Mouse (Mus musculus) thymus, postnatal 0 days (tissue): Measurements from ENCODE around the gene Vwa3b. TPM values are rescaled to one million over a fixed set of nuclear protein-coding genes. Genes with fewer than 3 reads are reported as not detected.
A peak's percentile ranks its signal among the peaks of the same experiment; 100 is the strongest.

Experiments
- DNase-seq: peaks from one replicate; pipeline ENCODE4 v3.0.0-alpha.2; 2015; ENCODE audit warnings: low spot score
- polyA plus RNA-seq: library from polyadenylated mRNA; unstranded; fragments of >200 nt; fragmentation: Nextera tagmentation; extraction: Ambion mirVana; gene quantifications from 2 replicates; pipeline ENCODE4 v1.2.1, GENCODE M21; 2015

The Vwa3b gene
- polyA plus RNA-seq, 1 experiment from 2014 or later: 0.59 TPM

GRCm38 (mm10) chr1:37117964-37118363 is 91.6 kb downstream of the Vwa3b start:
- no peak for DNase-seq

DNA sequence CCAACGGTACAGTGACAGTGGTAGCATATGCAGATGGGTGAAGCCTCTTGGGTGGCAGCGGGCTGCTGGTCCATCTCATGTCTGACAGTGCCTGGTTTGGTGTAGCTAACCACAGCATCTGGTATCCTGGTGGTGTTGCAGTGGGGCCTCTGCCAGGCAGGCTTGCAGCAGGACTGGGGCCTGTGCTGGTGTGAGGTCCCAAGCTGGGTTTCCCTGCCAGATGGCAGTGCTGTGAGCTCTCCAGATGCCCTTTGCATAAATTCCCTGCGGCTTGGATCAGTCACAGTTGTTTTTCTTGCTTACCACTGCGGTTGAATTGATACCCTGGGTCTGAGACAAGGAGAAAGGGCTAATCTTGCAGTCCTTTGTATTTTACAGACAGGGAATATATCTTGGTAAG is 95.9 kb downstream of the Vwa3b start:
- DNase-seq: no peak

- DNase-seq: no peak
Measured at GRCm38 (mm10) chr1:37122798-37123197, 96.4 kb downstream of the Vwa3b start.

DNA sequence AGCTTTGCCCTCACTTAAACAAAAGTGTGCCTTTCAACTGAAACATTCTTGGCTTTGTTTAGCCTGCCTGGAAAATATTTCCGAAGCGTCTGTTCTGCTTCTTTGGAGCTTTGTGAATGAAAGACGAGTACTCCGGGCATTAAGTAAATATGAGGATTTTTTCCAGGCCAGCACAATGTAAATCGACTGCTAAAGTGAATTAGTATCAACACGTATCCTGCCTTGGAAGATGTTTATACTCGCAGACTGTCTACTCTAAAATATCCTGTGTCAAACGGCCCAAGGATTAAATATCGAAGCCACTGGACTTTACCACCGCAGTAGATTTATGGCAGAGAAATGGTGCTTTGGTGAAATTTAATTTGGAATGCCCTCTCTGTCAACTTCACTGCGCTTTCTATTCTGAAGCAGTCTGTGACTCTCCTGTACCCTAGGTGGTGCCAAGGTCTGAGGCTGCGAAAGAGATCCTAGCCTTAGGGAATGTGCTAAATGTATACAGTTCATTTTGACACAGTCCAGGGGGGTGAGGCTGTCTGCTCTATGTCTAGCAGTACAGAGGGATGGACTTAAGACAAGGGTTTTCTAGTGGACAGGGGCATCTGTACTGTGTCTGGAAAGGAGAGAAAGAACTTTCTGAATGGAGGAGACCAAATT is 98.4 kb downstream of the Vwa3b start:
- no peak for DNase-seq

DNA sequence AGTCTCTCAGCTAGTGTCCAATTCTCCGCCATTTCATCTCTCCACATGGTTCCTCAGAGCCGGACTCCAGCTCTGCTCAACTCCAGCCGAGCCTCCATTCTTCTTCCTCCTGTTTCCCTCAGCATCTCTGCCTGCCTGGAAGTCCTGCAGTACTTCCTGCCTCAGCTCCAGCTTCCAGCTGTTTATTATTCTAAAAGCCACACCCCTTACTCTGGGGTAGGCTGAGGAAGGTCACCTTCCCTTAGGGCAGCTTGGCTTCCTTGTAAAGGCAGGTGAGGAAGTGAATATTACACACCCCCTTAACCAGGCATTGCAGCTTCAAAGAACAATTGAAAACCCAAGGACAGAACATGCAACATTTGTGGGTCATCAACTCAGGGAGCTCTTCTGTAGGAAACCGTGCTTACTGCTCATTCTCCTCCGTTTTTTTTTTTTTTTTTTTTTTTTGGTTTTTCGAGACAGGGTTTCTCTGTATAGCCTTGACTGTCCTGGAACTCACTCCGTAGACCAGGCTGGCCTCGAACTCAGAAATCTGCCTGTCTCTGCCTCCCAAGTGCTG is 103.7 kb downstream of the Vwa3b start:
- no peak for DNase-seq

DNA sequence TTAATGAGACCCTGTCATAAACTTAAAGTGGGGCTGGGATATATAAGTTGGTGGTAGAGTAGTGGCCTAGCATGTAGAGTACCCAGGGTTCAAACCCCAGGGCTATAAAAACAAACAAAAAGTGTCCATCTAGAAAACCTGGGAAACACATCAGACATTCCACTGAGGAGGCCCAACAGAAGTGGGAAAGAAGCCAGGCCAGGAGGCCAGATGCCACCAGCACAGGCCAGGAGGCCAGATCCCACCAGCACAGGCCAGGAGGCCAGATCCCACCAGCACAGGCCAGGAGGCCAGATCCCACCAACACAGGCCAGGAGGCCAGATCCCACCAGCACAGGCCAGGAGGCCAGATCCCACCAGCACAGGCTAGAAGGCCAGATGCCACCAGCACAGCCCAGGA is 104.8 kb downstream of the Vwa3b start:
- no peak for DNase-seq

- DNase-seq: no peak
Measured at GRCm38 (mm10) chr1:37132433-37132832, 106.0 kb downstream of the Vwa3b start.

GRCm38 (mm10) chr1:37145966-37146365 is 119.6 kb downstream of the Vwa3b start:
- no peak for DNase-seq

DNA sequence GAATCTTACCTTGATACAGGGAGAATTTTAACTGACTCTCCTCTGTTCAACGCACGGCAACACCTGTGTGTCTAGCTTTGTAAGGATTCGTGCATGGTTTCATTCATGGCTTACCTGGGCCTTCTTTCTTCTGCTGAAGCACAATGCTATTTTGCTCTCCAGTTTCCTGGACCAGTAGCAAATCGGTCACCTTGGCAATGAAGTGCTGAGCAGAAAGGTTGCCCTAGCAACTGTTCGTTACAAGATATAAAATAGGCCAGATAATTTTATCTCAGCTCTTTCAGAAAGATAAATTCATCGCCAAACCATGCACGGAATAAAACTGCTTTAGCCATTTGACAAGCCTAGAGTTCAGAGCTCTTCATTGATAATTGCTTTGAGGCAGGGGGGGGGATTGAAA is 123.5 kb downstream of the Vwa3b start:
- DNase-seq: no peak

DNA sequence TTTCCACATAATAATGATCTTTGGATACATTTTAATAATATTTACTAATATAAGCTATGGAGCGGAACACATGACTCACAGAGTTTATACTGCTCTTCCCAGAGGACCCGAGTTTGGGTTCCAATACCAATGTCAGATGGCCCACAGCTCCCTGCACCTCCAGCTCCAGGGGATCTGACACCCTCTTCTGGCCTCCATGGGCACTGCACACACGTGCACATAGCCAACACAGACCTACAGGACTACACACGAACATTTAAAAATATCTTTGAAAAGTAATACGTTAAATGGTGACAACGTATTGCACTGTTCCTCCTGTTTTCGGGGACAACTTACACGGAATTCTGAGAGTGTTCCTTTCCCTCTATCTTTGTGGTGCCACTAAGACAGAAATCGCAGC is 125.5 kb downstream of the Vwa3b start:
- no peak for DNase-seq

- DNase-seq: no peak
Measured at GRCm38 (mm10) chr1:37166066-37166465, 139.7 kb downstream of the Vwa3b start.

GRCm38 (mm10) chr1:37167918-37168317 is 141.5 kb downstream of the Vwa3b start:
- DNase-seq: no peak

DNA sequence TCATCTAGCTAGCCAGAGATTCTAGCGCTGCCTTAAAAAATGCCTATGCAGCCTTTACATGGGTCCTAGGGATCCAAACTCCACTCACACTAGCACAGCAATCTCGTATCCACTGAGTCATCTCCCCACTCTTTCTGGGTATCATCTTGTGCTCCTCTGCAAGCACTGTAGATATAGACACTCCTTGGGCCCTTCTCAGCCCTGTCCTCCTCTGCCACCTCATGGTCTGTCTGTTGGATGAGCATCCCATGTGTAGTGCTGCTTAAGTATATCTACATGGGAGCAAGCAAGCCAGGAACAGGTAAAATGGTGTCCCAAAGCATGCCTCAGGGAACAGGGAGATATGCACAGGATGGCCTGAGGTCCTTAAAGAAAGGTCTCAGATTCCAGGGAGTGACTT is 151.5 kb downstream of the Vwa3b start:
- no peak for DNase-seq

GRCm38 (mm10) chr1:37179852-37180251 is 153.5 kb downstream of the Vwa3b start:
- no peak for DNase-seq

GRCm38 (mm10) chr1:37187050-37187449 is 160.7 kb downstream of the Vwa3b start:
- DNase-seq: no peak

DNA sequence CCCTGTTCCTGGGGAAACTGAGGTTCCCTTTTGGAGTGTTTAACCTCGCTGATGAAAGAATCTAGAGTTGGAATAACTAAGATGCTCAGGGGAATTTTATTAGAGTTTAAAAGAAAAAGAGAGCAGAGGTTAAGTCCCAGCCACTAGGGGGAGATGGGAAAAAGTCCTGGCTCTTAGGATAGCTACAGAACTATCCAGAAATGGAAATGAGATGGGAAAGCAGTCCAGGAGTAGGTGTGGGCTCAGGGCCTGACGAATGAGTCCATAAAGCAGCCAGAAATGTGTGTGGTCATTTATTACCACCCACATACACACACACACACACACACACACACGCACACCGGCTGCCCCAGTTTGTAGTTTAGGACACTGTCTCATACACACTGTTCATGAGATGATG is 168.2 kb downstream of the Vwa3b start:
- no peak for DNase-seq

- no peak for DNase-seq
Measured at GRCm38 (mm10) chr1:37201406-37201805, 175.0 kb downstream of the Vwa3b start.

DNA sequence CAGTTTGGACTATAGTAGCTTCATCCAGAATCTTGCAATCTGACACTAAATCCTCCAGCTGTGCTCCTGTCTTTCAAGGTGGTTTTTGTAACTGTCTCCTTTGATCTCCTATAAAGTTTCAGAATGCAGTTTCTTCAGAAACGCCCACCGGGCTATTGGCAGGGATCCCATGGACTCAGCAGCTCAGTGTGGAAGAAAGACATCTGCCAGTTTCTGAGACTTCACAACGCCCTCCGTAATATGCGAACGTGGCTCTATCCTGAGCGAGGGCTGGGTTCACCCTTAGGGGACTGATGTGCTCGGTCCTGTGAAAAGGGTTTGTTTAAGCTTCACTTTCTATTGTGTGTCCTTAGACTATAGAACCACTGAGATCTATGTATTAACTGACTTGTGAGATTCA is 181.3 kb downstream of the Vwa3b start:
- DNase-seq: no peak

DNA sequence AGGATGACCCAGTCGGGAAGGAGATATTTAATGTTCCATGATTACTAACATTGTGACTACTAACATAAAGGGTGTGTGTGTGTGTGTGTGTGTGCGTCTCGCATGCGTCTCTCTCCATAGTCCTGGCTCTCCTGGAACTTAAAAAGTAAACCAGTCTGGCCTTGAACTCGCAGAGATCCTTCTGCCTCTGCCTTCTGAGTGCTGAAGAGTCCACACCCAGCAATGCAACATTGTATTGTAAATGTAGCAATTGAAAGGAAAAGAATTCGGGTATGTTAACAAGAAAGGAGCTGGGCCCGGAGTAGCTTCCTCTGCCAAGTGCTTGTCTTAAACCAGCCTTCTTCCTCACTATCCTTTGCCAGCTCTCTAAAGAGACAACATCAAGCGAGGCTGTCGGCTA is 186.0 kb downstream of the Vwa3b start:
- DNase-seq: no peak

DNA sequence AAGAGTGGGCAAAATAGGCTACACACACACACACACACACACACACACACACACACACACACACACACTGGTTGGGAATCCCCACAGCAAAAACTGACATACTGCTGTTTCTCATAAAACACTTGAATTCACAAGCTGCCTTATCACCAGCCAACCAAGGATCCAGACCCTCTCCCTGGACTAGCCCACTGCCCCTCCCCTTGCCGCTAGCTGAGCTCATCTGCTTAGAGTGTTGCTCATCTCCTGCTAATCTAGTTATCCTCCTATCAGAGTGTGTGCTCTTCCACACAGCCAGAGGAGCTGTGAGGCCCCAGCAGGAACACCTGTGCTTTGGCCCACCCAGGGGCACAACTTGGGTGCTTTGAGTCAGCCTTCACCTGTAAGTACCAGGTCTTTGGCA is 187.7 kb downstream of the Vwa3b start, which contains the start of gene Cnga3:
Cnga3 (plus strand) TSS at position 291 of the 400 bp plus-strand sequence.
- DNase-seq: no peak

DNA sequence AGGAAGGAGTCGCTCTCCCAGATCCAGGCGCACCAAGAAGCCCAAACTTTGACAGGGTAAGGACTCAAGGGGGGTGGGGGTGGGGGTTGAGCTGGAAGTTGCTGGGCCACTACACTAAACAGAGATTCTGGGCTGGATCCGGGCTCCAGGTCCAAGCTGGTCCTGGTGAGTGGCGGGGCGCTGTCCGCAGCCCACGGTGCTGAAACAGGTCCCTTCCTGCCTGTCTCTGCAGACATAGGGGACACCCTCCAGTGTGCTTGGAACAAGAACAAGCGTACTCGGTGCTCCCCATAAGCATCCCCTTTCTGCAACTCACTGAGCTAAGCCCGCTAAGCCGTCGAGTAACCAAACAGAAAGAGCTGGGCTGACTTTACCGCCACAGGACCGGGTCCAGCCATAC is 192.0 kb downstream of the Vwa3b start:
- peak; percentile 32 for DNase-seq

GRCm38 (mm10) chr1:37219593-37219992 is 193.2 kb downstream of the Vwa3b start:
- DNase-seq: no peak

DNA sequence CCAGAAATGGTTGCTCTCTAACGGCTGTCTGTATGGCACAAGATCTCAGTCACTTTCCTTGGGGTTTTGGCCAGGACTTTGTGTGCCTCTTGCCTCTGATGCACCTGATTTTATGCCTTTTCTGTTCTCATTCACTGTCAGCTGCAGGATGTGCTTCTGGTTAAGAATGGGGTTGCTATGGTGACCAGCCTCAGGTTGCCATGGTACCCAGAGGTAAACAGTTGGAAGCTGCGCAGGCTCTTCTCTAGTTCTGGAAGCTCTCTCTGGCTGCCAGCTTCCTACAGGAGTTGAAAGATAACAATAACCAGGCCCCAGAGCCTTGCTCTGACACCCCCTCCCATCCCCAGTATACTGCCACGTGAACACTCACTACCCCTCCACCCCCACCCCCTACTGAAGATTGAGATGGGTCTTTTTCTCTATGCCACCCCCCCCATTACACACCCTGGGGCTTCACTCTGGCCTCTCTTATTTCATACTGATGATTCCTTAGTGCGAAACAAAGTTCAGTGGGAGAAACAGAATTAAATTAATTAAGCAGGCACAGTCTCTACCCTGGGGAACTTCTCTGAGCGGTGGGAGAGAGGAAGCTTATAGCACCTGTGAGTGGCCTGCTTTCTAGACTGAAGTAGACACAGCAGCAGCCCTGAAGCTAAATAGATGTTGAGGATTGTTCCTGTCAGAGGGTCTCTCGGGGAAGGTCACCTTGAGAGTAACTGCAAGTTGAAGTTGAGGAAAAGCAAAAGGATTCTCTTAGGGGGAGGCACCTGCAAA is 193.9 kb downstream of the Vwa3b start:
- DNase-seq: no peak
